Mouse (Mus musculus): ENCODE measurements around the gene Gm11444. TPM values are rescaled to one million over a fixed set of nuclear protein-coding genes. Genes with fewer than 3 reads are reported as not detected.

Gene Gm11444
- polyA plus RNA-seq, 1 experiment, result not detected

DNA sequence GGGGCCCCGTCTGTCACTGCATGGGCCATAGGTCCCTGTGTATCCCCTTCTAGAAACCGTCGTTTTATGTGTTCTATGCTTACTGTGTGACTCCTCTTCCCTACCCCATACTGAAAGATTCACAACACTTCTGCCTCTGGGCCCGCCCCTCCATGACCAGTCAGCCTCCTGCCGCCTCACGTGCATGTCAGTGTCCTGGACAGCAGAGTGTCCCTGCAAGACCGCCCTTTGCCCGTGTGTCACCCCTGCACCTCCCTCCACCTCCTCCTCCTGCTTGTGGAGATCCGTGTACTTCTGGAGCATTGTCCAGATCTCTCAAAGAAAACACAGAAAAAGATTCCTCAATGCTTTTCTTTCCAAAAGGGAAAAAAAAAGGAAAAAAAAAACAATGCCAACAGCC, 28.5 kb downstream of the Gm11444 start:
- no peak for TF ChIP-seq POLR2A (IDR thresholded peaks at IDR 0.05; ENCODE audit: insufficient read length, low read depth)
- no peak for TF ChIP-seq SRF (IDR thresholded peaks at IDR 0.05; ENCODE audit: control insufficient read depth, insufficient read length, low read depth)
- no peak for TF ChIP-seq TCF12 (IDR thresholded peaks at IDR 0.05; ENCODE audit: insufficient read depth, poor library complexity, severe bottlenecking)
- no peak for TF ChIP-seq MAX (IDR thresholded peaks at IDR 0.05; ENCODE audit: low read depth)
- no peak for TF ChIP-seq MYOD1 (IDR thresholded peaks at IDR 0.05; ENCODE audit: control insufficient read depth in 1 of 3, insufficient read length in 2 of 3, low read depth in 2 of 3)
- TF ChIP-seq MYOG (IDR thresholded peaks at IDR 0.05; ENCODE audit: control insufficient read depth in 1 of 3, insufficient read depth in 1 of 3, insufficient read length in 2 of 3, low read depth in 2 of 3), result no peak
- no peak for TF ChIP-seq POLR2AphosphoS2 (IDR thresholded peaks at IDR 0.05; ENCODE audit: insufficient read length, low read depth)
- no peak for TF ChIP-seq E2F4 (IDR thresholded peaks at IDR 0.05; ENCODE audit: insufficient read depth)
- no peak for TF ChIP-seq REST (IDR thresholded peaks at IDR 0.05; ENCODE audit: insufficient read depth, insufficient read length)
- TF ChIP-seq TCF3 (IDR thresholded peaks at IDR 0.05; ENCODE audit: insufficient read length, low read depth), result no peak
- no peak for TF ChIP-seq CEBPB (IDR thresholded peaks at IDR 0.05; ENCODE audit: insufficient read depth, poor library complexity, severe bottlenecking)
- no peak for TF ChIP-seq USF1 (IDR thresholded peaks at IDR 0.05; ENCODE audit: low read depth)
- no peaks in the 10 kb centered on the region for H3K27me3 ChIP-seq (ENCODE audit: control insufficient read depth, insufficient read depth, insufficient read length)
- H3ac ChIP-seq (ENCODE audit: control insufficient read depth, insufficient read length), result no peak overlapping the region

DNA sequence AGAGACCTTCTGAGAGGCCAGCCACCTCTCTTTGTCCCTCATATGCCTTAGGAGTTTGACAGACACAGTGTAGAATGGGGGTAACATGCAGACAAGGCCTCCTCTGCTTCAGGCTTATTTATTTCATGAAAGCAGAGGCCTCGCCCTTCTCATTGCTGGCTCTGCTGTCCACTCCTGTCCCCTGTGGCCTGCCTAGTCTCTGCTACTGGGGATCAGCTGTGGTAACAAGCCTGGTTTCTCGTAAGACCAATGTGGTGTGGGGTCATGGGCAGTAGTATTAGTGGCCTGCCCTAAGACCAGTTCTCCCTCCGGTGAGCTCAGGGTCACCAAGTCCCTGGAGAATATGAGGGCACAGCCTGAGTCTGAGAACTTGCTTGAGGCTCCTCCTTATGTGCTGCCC, 29.2 kb downstream of the Gm11444 start:
- Histone ChIP-seq H3K4me2 (ENCODE audit: low read depth) (no peak overlapping the region), H3ac (ENCODE audit: control insufficient read depth, insufficient read length) (no peak overlapping the region), H3K27me3 (ENCODE audit: control insufficient read depth, insufficient read depth, insufficient read length) (no peaks in the 10 kb centered on the region), H3K36me3 (ENCODE audit: control insufficient read depth, insufficient read depth) (no peaks in the 10 kb centered on the region), H3K79me2 (ENCODE audit: control insufficient read depth, insufficient read depth) (no peaks in the 10 kb centered on the region), H3K4me3 (no peak overlapping the region)
- TF ChIP-seq TCF12 (IDR thresholded peaks at IDR 0.05; ENCODE audit: insufficient read depth, poor library complexity, severe bottlenecking) (no peak), CEBPB (IDR thresholded peaks at IDR 0.05; ENCODE audit: insufficient read depth, poor library complexity, severe bottlenecking) (no peak), MYOD1 (IDR thresholded peaks at IDR 0.05; ENCODE audit: control insufficient read depth in 1 of 3, insufficient read length in 2 of 3, low read depth in 2 of 3) (no peak), SRF (IDR thresholded peaks at IDR 0.05; ENCODE audit: control insufficient read depth, insufficient read length, low read depth) (no peak), USF1 (IDR thresholded peaks at IDR 0.05; ENCODE audit: low read depth) (no peak), REST (IDR thresholded peaks at IDR 0.05; ENCODE audit: insufficient read depth, insufficient read length) (no peak), MAX (IDR thresholded peaks at IDR 0.05; ENCODE audit: low read depth) (no peak), TCF3 (IDR thresholded peaks at IDR 0.05; ENCODE audit: insufficient read length, low read depth) (no peak), E2F4 (IDR thresholded peaks at IDR 0.05; ENCODE audit: insufficient read depth) (no peak), MYOG (IDR thresholded peaks at IDR 0.05; ENCODE audit: control insufficient read depth in 1 of 3, insufficient read depth in 1 of 3, insufficient read length in 2 of 3, low read depth in 2 of 3) (no peak), POLR2AphosphoS2 (IDR thresholded peaks at IDR 0.05; ENCODE audit: insufficient read length, low read depth) (no peak), POLR2A (IDR thresholded peaks at IDR 0.05; ENCODE audit: insufficient read length, low read depth) (no peak)

More for the DNA sequence above, 28.5 kb downstream of the Gm11444 start:
- no peaks in the 10 kb centered on the region for H3K36me3 ChIP-seq (ENCODE audit: control insufficient read depth, insufficient read depth)
- H3K79me2 ChIP-seq (ENCODE audit: control insufficient read depth, insufficient read depth), result no peaks in the 10 kb centered on the region
- H3K4me2 ChIP-seq (ENCODE audit: low read depth), result no peak overlapping the region
- H3K4me3 ChIP-seq, result no peak overlapping the region

GRCm38 (mm10) chr11:85818401-85818800, 31.7 kb downstream of the Gm11444 start:
- no peaks in the 10 kb centered on the region for H3K27me3 ChIP-seq (ENCODE audit: control insufficient read depth, insufficient read depth, insufficient read length)

GRCm38 (mm10) chr11:85816471-85816870, 33.7 kb downstream of the Gm11444 start:
- TF ChIP-seq USF1 (IDR thresholded peaks at IDR 0.05; ENCODE audit: low read depth) (no peak), MYOD1 (IDR thresholded peaks at IDR 0.05; ENCODE audit: control insufficient read depth in 1 of 3, insufficient read length in 2 of 3, low read depth in 2 of 3) (no peak), POLR2A (IDR thresholded peaks at IDR 0.05; ENCODE audit: insufficient read length, low read depth) (no peak), TCF12 (IDR thresholded peaks at IDR 0.05; ENCODE audit: insufficient read depth, poor library complexity, severe bottlenecking) (no peak), TCF3 (IDR thresholded peaks at IDR 0.05; ENCODE audit: insufficient read length, low read depth) (no peak), E2F4 (IDR thresholded peaks at IDR 0.05; ENCODE audit: insufficient read depth) (no peak), POLR2AphosphoS2 (IDR thresholded peaks at IDR 0.05; ENCODE audit: insufficient read length, low read depth) (no peak), CEBPB (IDR thresholded peaks at IDR 0.05; ENCODE audit: insufficient read depth, poor library complexity, severe bottlenecking) (no peak), SRF (IDR thresholded peaks at IDR 0.05; ENCODE audit: control insufficient read depth, insufficient read length, low read depth) (no peak)
- Histone ChIP-seq H3K4me2 (ENCODE audit: low read depth) (no peak overlapping the region), H3K4me3 (no peak overlapping the region), H3ac (ENCODE audit: control insufficient read depth, insufficient read length) (no peak overlapping the region), H3K79me2 (ENCODE audit: control insufficient read depth, insufficient read depth) (no peaks in the 10 kb centered on the region), H3K36me3 (ENCODE audit: control insufficient read depth, insufficient read depth) (no peaks in the 10 kb centered on the region), H3K27me3 (ENCODE audit: control insufficient read depth, insufficient read depth, insufficient read length) (no peaks in the 10 kb centered on the region)

More at GRCm38 (mm10) chr11:85818401-85818800, 31.7 kb downstream of the Gm11444 start:
- H3K36me3 ChIP-seq (ENCODE audit: control insufficient read depth, insufficient read depth), result no peaks in the 10 kb centered on the region
- H3ac ChIP-seq (ENCODE audit: control insufficient read depth, insufficient read length), result no peak overlapping the region
- no peaks in the 10 kb centered on the region for H3K79me2 ChIP-seq (ENCODE audit: control insufficient read depth, insufficient read depth)
- TF ChIP-seq MYOG (IDR thresholded peaks at IDR 0.05; ENCODE audit: control insufficient read depth in 1 of 3, insufficient read depth in 1 of 3, insufficient read length in 2 of 3, low read depth in 2 of 3), result no peak
- TF ChIP-seq POLR2A (IDR thresholded peaks at IDR 0.05; ENCODE audit: insufficient read length, low read depth), result no peak
- no peak for TF ChIP-seq USF1 (IDR thresholded peaks at IDR 0.05; ENCODE audit: low read depth)
- no peak for TF ChIP-seq POLR2AphosphoS2 (IDR thresholded peaks at IDR 0.05; ENCODE audit: insufficient read length, low read depth)
- TF ChIP-seq TCF12 (IDR thresholded peaks at IDR 0.05; ENCODE audit: insufficient read depth, poor library complexity, severe bottlenecking), result no peak
- TF ChIP-seq TCF3 (IDR thresholded peaks at IDR 0.05; ENCODE audit: insufficient read length, low read depth), result no peak
- no peak for TF ChIP-seq MYOD1 (IDR thresholded peaks at IDR 0.05; ENCODE audit: control insufficient read depth in 1 of 3, insufficient read length in 2 of 3, low read depth in 2 of 3)
- no peak for TF ChIP-seq MAX (IDR thresholded peaks at IDR 0.05; ENCODE audit: low read depth)
- no peak for TF ChIP-seq REST (IDR thresholded peaks at IDR 0.05; ENCODE audit: insufficient read depth, insufficient read length)
- TF ChIP-seq CEBPB (IDR thresholded peaks at IDR 0.05; ENCODE audit: insufficient read depth, poor library complexity, severe bottlenecking), result no peak
- no peak for TF ChIP-seq E2F4 (IDR thresholded peaks at IDR 0.05; ENCODE audit: insufficient read depth)
- TF ChIP-seq SRF (IDR thresholded peaks at IDR 0.05; ENCODE audit: control insufficient read depth, insufficient read length, low read depth), result no peak
- no peak overlapping the region for H3K4me2 ChIP-seq (ENCODE audit: low read depth)
- H3K4me3 ChIP-seq, result no peak overlapping the region

Measured in myocyte (in vitro differentiated cells).